Mouse (Mus musculus) right cerebral cortex, postnatal 4 days (tissue): ENCODE results near the gene Wdr54.
A peak's percentile ranks its signal among the peaks of the same experiment; 100 is the strongest.

Source experiments
- DNase-seq: peaks from one replicate; pipeline ENCODE4 v3.0.0-alpha.2; 2022

The Wdr54 gene

DNA sequence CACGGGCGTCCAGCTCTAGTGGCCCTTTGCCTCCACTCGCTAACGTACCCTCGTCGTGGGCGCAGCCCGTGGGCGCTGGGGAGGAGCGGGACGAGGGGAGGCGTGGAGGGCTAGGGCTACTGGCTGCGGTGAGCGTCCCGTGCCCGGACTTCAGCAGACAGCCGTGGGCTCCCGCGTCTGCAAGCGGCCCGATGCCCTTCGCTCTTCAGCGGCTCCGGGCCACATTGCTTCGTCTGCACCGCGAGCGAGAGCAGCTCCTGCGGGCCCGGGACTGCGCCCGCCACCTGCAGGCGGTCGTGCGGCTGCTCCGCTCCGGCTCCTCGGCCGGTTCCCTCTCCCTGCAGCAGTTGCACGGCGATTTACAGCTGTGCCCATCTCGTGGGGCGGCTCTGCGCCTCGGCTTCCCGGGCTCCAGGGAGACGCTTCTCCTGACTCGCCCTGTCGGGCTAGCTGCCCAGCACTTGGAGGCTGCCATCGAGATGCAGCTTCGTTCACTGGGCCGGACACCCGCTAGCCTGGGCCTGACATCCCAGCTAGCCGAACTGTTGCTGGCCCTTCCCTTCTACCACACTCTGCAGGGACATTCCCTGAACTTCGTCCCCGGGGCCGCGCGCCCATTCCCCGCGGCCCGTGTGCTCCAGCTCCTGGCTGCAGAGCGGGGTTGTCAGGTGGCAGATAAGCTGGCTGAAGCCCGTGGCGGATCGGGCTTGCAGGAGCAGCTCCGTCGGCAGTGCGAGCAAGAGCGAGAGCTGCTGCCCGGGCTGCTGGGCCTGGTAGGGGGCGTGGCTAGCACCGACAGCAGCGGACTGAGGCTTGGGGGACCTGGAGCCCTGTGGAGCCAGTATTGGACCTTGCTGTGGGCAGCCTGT is 54.3 kb downstream of the Wdr54 start:
- DNase-seq: peak; percentile 61

DNA sequence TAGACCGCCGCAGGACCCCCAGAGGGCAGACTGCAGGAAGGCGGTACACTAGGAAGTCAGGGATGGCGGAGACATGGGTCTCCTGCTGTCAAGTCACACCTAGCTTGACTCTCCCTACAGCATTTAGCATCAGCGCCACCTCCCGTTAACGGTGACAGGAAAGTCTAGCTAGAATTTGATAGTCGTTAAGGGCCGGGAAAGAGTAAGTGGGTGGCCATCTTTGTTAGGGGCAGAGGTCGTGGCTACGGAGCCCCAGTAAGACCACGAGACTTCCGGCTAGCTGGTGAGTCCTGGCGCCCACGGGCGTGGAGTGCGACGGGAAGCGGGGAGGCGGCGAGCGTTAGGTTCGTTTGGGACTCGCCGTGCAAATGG is 54.9 kb downstream of the Wdr54 start, which contains the start of the genes Ccdc142 and Gm42688:
Gene Ccdc142, plus strand, starts transcription at position 286 of the 372 bp plus-strand sequence.
Gene Gm42688, plus strand, starts transcription at position 302 of the 372 bp plus-strand sequence.
- peak; percentile 79 for DNase-seq
